Mouse (Mus musculus): Measurements from ENCODE around the gene Tmem95. TPM values are rescaled to one million over a fixed set of nuclear protein-coding genes. Genes with fewer than 3 reads are reported as not detected.

Gene Tmem95
- polyA plus RNA-seq, 1 experiment from 2014 or later: not detected

GRCm38 (mm10) chr11:69881787-69882670 lies 4.2 kb upstream of the Tmem95 start:
- ATAC-seq (ENCODE audit: low FRiP score, low TSS enrichment): peak; percentile 1; the same call in 1 of the 2 replicates
- H3K4me1 ChIP-seq (ENCODE audit: insufficient read depth, low read length): peaks cover 39% of the 10 kb centered on the region
- WGBS: 57% methylated on average over 21 of the region's 21 CpGs

GRCm38 (mm10) chr11:69880853-69881603 lies 3.2 kb upstream of the Tmem95 start, which contains the start of gene Kctd11:
Gene Kctd11, minus strand, starts transcription at chr11:69881406.
- H3K9me3 ChIP-seq (ENCODE audit: low read length): no peaks in the 10 kb centered on the region
- no peaks in the 10 kb centered on the region for H3K27me3 ChIP-seq (ENCODE audit: insufficient read depth, low read length)
- peak within 1 kb of the TSS; percentile 98 for H3K27ac ChIP-seq (ENCODE audit: low read length)
- H3K4me1 ChIP-seq (ENCODE audit: insufficient read depth, low read length): peaks cover 48% of the 10 kb centered on the region
- peak within 1 kb of the TSS; percentile 65 for H3K4me3 ChIP-seq (ENCODE audit: low read length)
- peak within 1 kb of the TSS; percentile 63 for H3K9ac ChIP-seq (replicated peaks; ENCODE audit: low read length)
- peak; percentile 93 for ATAC-seq (ENCODE audit: low FRiP score, low TSS enrichment)
- WGBS: under 1% methylated on average over 46 of the region's 46 CpGs
- H3K4me2 ChIP-seq (replicated peaks; ENCODE audit: low read depth, low read length): peak within 1 kb of the TSS; percentile 55
- no peaks in the 10 kb centered on the region for H3K36me3 ChIP-seq (ENCODE audit: insufficient read depth, low read length)

More at GRCm38 (mm10) chr11:69881787-69882670, 4.2 kb upstream of the Tmem95 start:
- H3K9me3 ChIP-seq (ENCODE audit: low read length): no peaks in the 10 kb centered on the region
- peak overlapping the region; percentile 63 for H3K9ac ChIP-seq (replicated peaks; ENCODE audit: low read length)
- H3K36me3 ChIP-seq (ENCODE audit: insufficient read depth, low read length): no peaks in the 10 kb centered on the region
- H3K4me3 ChIP-seq (ENCODE audit: low read length): peak overlapping the region; percentile 65
- peak overlapping the region; percentile 98 for H3K27ac ChIP-seq (ENCODE audit: low read length)
- peak overlapping the region; percentile 55 for H3K4me2 ChIP-seq (replicated peaks; ENCODE audit: low read depth, low read length)
- H3K27me3 ChIP-seq (ENCODE audit: insufficient read depth, low read length): no peaks in the 10 kb centered on the region

DNA sequence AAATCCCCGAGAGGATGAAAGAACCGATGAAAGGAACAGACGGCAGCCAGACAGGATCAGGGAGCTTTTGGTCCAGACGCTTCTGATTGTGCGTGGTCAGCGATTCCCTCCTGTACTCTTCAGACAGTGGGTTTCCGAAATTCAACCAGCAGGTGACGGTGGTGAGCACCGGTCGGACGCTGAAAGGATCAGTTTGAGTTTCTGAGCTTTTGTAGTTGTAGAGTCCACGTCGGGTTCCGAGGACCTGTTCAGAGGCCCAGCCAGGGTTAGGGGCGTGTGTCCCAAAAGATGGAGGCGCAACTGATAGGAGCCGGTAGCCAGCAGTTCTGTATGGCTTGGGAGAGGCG lies 2.7 kb upstream of the Tmem95 start:
- no peaks in the 10 kb centered on the region for H3K9me3 ChIP-seq (ENCODE audit: low read length)
- H3K4me2 ChIP-seq (replicated peaks; ENCODE audit: low read depth, low read length): peak overlapping the region; percentile 55
- peak overlapping the region; percentile 98 for H3K27ac ChIP-seq (ENCODE audit: low read length)
- H3K36me3 ChIP-seq (ENCODE audit: insufficient read depth, low read length): no peaks in the 10 kb centered on the region
- H3K9ac ChIP-seq (replicated peaks; ENCODE audit: low read length): peak overlapping the region; percentile 63
- no peaks in the 10 kb centered on the region for H3K27me3 ChIP-seq (ENCODE audit: insufficient read depth, low read length)
- WGBS: 0% methylated on average over 18 of the region's 18 CpGs
- peak; percentile 49; the same call in 1 of the 2 replicates for ATAC-seq (ENCODE audit: low FRiP score, low TSS enrichment)
- H3K4me1 ChIP-seq (ENCODE audit: insufficient read depth, low read length): peaks cover 52% of the 10 kb centered on the region
- H3K4me3 ChIP-seq (ENCODE audit: low read length): peak overlapping the region; percentile 65

GRCm38 (mm10) chr11:69879711-69880110 lies 1.9 kb upstream of the Tmem95 start:
- H3K27me3 ChIP-seq (ENCODE audit: insufficient read depth, low read length): no peaks in the 10 kb centered on the region
- peak overlapping the region; percentile 55 for H3K4me2 ChIP-seq (replicated peaks; ENCODE audit: low read depth, low read length)
- H3K9me3 ChIP-seq (ENCODE audit: low read length): no peaks in the 10 kb centered on the region
- H3K4me1 ChIP-seq (ENCODE audit: insufficient read depth, low read length): peaks cover 52% of the 10 kb centered on the region
- no peak for ATAC-seq (ENCODE audit: low FRiP score, low TSS enrichment)
- peak overlapping the region; percentile 65 for H3K4me3 ChIP-seq (ENCODE audit: low read length)
- H3K36me3 ChIP-seq (ENCODE audit: insufficient read depth, low read length): no peaks in the 10 kb centered on the region
- peak overlapping the region; percentile 63 for H3K9ac ChIP-seq (replicated peaks; ENCODE audit: low read length)
- peak overlapping the region; percentile 98; the same call in 1 of the 2 replicates for H3K27ac ChIP-seq (ENCODE audit: low read length)
- 45% methylated on average over 15 of the region's 15 CpGs for WGBS

DNA sequence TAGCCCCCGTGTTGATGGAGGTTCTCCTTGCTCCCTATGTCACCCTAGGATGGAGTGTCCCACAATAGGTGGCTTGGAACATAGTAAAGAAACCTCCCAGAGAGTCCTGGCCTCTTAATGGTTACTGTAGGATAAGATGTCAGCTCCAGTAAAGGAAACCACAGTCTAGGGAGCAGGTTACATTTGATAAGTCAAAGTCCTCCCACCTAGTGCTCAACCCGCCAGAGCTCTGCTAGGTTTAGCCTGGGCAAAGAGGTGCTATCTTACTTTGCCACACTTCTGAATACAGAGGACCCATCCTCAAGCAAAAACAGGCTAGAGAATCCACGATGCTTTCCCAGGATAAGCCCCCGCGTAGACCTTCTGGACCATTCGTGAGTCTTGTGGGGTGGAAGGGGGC lies 1.1 kb upstream of the Tmem95 start:
- Histone ChIP-seq H3K4me1 (ENCODE audit: insufficient read depth, low read length) (peaks cover 52% of the 10 kb centered on the region), H3K4me2 (replicated peaks; ENCODE audit: low read depth, low read length) (peak overlapping the region; percentile 55), H3K36me3 (ENCODE audit: insufficient read depth, low read length) (no peaks in the 10 kb centered on the region), H3K4me3 (ENCODE audit: low read length) (peak overlapping the region; percentile 65), H3K9me3 (ENCODE audit: low read length) (no peaks in the 10 kb centered on the region), H3K27ac (ENCODE audit: low read length) (no peak overlapping the region), H3K27me3 (ENCODE audit: insufficient read depth, low read length) (no peaks in the 10 kb centered on the region), H3K9ac (replicated peaks; ENCODE audit: low read length) (peak overlapping the region; percentile 63)
- no peak for ATAC-seq (ENCODE audit: low FRiP score, low TSS enrichment)
- 85% methylated on average over 6 of the region's 6 CpGs for WGBS

- peaks cover 52% of the 10 kb centered on the region for H3K4me1 ChIP-seq (ENCODE audit: insufficient read depth, low read length)
Measured at GRCm38 (mm10) chr11:69878399-69878798, 581 bp upstream of the Tmem95 start.

DNA sequence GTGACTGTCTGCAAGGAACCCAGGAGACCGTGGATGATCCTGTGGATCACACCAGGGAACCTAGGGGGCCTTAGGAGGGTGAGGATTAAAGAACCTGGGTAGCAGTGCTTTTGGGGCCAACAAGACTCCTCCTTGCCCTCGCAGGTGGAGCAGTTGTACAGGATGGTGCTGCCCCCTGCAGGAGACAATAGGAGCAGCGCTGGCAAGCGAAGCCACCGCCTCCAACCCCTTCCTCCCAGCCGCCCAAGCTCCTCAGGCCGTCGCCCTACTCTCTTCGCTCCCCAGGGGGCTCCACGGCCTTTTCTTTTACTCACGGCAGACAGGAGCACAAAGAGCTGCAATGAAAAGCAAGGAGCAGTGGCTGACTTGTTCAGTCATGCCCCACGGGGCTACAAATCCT lies 951 bp downstream of the Tmem95 start:
- H3K27ac ChIP-seq (ENCODE audit: low read length): peak overlapping the region; percentile 33; the same call in 1 of the 2 replicates
- ATAC-seq (ENCODE audit: low FRiP score, low TSS enrichment): peak; percentile 5; the same call in 1 of the 2 replicates
- no peaks in the 10 kb centered on the region for H3K9me3 ChIP-seq (ENCODE audit: low read length)
- H3K4me2 ChIP-seq (replicated peaks; ENCODE audit: low read depth, low read length): peak overlapping the region; percentile 30
- no peaks in the 10 kb centered on the region for H3K27me3 ChIP-seq (ENCODE audit: insufficient read depth, low read length)
- peaks cover 46% of the 10 kb centered on the region for H3K4me1 ChIP-seq (ENCODE audit: insufficient read depth, low read length)
- no peaks in the 10 kb centered on the region for H3K36me3 ChIP-seq (ENCODE audit: insufficient read depth, low read length)
- H3K4me3 ChIP-seq (ENCODE audit: low read length): peak overlapping the region; percentile 7; the same call in 1 of the 2 replicates
- H3K9ac ChIP-seq (replicated peaks; ENCODE audit: low read length): no peak overlapping the region; the same call in 1 of the 2 replicates
- WGBS: 4% methylated on average over 12 of the region's 12 CpGs

More at GRCm38 (mm10) chr11:69878399-69878798, 581 bp upstream of the Tmem95 start:
- Histone ChIP-seq H3K27ac (ENCODE audit: low read length) (no peak overlapping the region), H3K9me3 (ENCODE audit: low read length) (no peaks in the 10 kb centered on the region), H3K9ac (replicated peaks; ENCODE audit: low read length) (no peak overlapping the region), H3K36me3 (ENCODE audit: insufficient read depth, low read length) (no peaks in the 10 kb centered on the region), H3K27me3 (ENCODE audit: insufficient read depth, low read length) (no peaks in the 10 kb centered on the region), H3K4me2 (replicated peaks; ENCODE audit: low read depth, low read length) (peak overlapping the region; percentile 27; the same call in 1 of the 2 replicates), H3K4me3 (ENCODE audit: low read length) (0 out of 2 replicates have a peak overlapping the region, but pooled peaks have one; percentile 3)
- 86% methylated on average over 3 of the region's 3 CpGs for WGBS
- ATAC-seq (ENCODE audit: low FRiP score, low TSS enrichment): no peak

- Histone ChIP-seq H3K4me2 (replicated peaks; ENCODE audit: low read depth, low read length) (no peak overlapping the region), H3K27ac (ENCODE audit: low read length) (peak overlapping the region; percentile 46; the same call in 1 of the 2 replicates), H3K4me1 (ENCODE audit: insufficient read depth, low read length) (peaks cover 44% of the 10 kb centered on the region), H3K4me3 (ENCODE audit: low read length) (no peak overlapping the region), H3K36me3 (ENCODE audit: insufficient read depth, low read length) (no peaks in the 10 kb centered on the region), H3K9me3 (ENCODE audit: low read length) (no peaks in the 10 kb centered on the region), H3K9ac (replicated peaks; ENCODE audit: low read length) (no peak overlapping the region), H3K27me3 (ENCODE audit: insufficient read depth, low read length) (no peaks in the 10 kb centered on the region)
- WGBS: 58% methylated on average over 7 of the region's 7 CpGs
- no peak for ATAC-seq (ENCODE audit: low FRiP score, low TSS enrichment)
Measured at GRCm38 (mm10) chr11:69876186-69876585, 1.6 kb downstream of the Tmem95 start.

DNA sequence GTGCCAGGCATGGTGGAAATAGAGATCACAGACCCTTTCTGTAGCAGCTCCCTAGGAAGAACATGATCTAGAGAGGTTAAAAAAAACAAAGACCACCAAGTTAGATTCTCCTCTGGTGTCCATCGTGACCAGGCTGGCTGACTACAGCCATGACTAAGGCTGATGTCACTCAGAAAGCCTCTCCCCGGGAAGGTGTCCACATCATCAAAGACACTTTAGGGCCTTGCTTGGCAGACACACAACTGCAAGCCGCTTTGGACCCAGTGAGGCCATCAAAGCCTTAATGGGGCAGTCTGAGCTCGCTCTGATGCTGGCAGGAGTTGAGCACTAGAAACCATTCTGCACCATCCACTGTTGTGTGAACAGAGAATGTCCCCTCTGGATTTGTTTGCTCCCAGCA lies 5.4 kb downstream of the Tmem95 start:
- no peak overlapping the region for H3K27ac ChIP-seq (ENCODE audit: low read length)
- ATAC-seq (ENCODE audit: low FRiP score, low TSS enrichment): no peak
- no peak overlapping the region for H3K9ac ChIP-seq (replicated peaks; ENCODE audit: low read length)
- WGBS: 57% methylated on average over 4 of the region's 4 CpGs
- no peaks in the 10 kb centered on the region for H3K27me3 ChIP-seq (ENCODE audit: insufficient read depth, low read length)
- peaks cover 17% of the 10 kb centered on the region for H3K4me1 ChIP-seq (ENCODE audit: insufficient read depth, low read length)
- no peaks in the 10 kb centered on the region for H3K36me3 ChIP-seq (ENCODE audit: insufficient read depth, low read length)
- no peak overlapping the region for H3K4me3 ChIP-seq (ENCODE audit: low read length)
- H3K9me3 ChIP-seq (ENCODE audit: low read length): no peaks in the 10 kb centered on the region
- no peak overlapping the region for H3K4me2 ChIP-seq (replicated peaks; ENCODE audit: low read depth, low read length)
